Mouse (Mus musculus) brain, embryonic 14.5 days (tissue): ENCODE results near the gene Wwc2.

Experiments used
- CTCF ChIP-seq: fragments of 200-500 bp; IDR thresholded peaks from 2 replicates; pipeline ENCODE4 v1.5.1; 2012; ENCODE audit warnings: inconsistent platforms, mild to moderate bottlenecking, moderate library complexity, borderline replicate concordance; ENCODE audit not compliant: insufficient read depth, insufficient read length; ENCODE audit errors: extremely low read depth
- POLR2A ChIP-seq: fragments of 200-500 bp; IDR thresholded peaks from 2 replicates; pipeline ENCODE4 v1.6.1; 2012; ENCODE audit warnings: mild to moderate bottlenecking, inconsistent platforms, borderline replicate concordance; ENCODE audit not compliant: poor library complexity, insufficient read depth, insufficient read length, severe bottlenecking; ENCODE audit errors: extremely low read depth

DNA sequence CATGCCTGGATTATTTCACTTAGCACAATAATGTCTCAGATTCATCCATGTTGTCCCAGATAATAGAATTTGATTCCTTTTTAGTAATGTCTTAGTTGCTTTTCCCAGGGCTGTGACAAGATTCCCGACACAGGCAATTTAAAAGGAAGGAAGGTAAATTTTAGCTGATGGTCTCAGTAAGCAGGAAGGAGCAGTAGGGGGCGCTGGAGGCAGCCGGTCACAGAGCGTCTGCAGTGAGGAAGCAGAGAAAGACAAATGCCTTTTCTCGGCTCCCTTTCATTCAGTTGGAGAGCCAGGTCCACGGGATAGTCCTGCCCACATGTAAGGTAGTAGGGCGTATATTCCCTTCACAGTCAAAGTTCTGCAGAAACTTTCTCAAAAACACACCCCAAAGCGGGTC is 32.5 kb upstream of the Wwc2 start:
- TF ChIP-seq POLR2A (no peak), CTCF (0 out of 2 replicates have a peak, but pooled peaks have one; percentile 7)
